Mouse (Mus musculus): Measurements from ENCODE around the gene Stub1. TPM values are rescaled to one million over a fixed set of nuclear protein-coding genes. Genes with fewer than 3 reads are reported as not detected.
"Not testable (repeated sequence)": the region's sequence is repeated elsewhere in the genome, so short reads cannot be mapped to it uniquely, and the experiment has no call there.

Stub1 gene
- total RNA-seq, 2 experiments from 2014 or later = 138 to 157 TPM

DNA sequence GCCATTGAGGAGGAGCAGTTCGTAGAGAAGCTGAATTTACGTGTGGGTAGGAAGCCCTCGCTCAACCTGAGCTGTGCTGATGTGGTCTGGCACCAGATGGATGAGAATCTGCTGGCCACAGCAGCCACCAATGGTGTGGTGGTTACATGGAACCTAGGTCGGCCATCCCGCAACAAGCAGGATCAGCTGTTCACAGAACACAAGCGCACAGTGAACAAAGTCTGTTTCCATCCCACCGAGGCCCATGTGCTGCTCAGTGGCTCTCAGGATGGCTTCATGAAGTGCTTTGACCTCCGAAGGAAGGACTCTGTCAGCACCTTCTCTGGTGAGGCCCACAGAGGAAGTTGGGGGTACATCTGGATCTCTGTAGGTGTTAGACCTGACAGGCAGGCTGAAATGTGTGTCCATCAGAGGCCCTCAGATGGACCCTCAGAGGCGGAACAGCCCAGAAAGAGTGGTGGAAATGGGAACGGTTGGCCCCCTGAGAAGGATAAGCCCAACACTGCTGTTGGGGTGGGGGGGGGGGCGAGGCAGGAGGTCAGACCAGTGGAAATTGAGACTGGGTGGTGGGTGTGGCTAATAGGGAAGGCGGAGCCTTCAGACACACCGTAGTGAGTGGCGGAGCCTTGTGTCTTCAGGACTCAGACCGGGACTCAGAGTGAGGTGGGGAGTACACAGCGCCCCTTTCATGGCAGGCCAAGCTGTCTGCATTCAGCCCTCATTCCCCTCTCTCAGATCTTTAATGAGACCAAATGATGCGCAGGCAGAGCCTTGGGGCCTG, 8.7 kb downstream of the Stub1 start:
- DNase-seq = no peak

GRCm38 (mm10) chr17:25823452-25823851, 9.8 kb downstream of the Stub1 start, which contains the start of gene Wdr24:
TSS of gene Wdr24 (plus strand) at chr17:25823627.
- peak; percentile 80 for DNase-seq

GRCm38 (mm10) chr17:25818851-25819780, 14.1 kb downstream of the Stub1 start:
- no peak for DNase-seq

DNA sequence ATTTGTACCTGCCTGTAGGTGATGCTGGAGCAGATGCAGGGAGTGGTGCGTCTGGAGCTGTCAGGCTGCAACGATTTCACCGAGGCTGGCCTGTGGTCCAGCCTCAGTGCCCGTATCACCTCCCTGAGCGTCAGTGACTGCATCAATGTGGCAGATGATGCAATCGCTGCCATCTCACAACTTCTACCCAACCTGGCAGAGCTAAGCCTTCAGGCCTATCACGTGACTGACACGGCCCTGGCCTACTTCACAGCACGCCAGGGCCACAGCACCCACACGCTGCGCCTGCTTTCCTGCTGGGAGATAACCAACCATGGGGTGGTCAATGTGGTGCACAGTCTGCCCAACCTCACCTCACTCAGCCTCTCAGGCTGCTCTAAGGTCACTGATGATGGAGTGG, 15.5 kb downstream of the Stub1 start:
- DNase-seq = no peak

- DNase-seq = peak; percentile 95
These were observed 19.7 kb downstream of the Stub1 start for GRCm38 (mm10) chr17:25813471-25813870.

DNA sequence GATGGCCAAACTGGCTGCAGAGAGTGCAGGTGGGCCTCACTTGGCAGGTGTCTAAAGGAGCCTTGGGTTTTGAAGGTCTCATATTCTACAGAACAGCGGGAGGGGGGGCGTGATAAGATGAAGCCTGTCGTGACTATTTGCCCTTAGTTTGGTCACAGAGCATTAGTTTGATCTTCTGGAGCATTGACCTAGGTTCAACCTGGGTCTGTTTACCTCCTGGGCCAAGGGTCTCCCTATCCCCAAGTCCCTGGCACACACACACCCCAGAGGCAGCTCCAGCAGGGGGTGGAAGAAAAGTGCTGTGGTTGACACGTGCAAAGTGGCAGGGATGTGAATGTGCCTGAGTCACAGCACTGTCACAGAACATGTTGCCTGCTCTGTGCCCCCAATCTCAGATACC, 22.3 kb downstream of the Stub1 start:
- DNase-seq = no peak

DNA sequence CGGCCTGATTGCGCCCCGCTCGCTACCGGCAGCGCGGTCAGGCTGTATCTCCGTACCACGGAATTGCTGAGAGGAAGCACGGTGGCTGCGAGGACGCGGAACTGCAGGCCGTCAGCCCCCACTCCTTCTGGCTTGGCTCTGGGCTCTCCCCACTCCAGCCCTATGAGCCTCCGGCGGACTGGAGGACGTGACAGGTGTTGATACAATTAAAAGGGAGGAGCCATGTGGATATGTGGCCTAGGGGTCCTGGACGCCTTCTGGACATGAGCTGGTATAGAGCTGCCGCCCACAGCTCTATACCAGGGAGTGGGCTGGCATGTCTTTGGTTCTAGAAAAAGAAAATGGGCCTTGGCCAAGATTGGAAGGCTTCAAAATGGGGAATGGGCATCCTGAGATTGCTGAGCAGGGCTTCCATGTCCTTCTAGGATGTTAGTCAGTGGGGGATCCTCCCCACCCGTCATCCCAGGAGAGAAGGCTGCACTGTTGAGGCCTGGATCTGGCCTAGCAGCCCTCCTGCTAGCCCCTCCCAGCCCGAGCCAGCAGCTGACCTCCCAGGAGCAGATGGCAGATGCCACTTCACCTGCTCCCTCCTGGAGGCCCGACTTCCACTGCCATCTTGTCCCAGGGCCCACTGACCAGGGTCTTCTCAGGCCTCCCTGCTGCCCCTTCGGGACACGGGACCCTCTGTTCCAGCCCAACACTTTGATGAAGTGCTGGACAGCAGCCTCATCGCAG, 23.4 kb downstream of the Stub1 start:
- DNase-seq = no peak

DNA sequence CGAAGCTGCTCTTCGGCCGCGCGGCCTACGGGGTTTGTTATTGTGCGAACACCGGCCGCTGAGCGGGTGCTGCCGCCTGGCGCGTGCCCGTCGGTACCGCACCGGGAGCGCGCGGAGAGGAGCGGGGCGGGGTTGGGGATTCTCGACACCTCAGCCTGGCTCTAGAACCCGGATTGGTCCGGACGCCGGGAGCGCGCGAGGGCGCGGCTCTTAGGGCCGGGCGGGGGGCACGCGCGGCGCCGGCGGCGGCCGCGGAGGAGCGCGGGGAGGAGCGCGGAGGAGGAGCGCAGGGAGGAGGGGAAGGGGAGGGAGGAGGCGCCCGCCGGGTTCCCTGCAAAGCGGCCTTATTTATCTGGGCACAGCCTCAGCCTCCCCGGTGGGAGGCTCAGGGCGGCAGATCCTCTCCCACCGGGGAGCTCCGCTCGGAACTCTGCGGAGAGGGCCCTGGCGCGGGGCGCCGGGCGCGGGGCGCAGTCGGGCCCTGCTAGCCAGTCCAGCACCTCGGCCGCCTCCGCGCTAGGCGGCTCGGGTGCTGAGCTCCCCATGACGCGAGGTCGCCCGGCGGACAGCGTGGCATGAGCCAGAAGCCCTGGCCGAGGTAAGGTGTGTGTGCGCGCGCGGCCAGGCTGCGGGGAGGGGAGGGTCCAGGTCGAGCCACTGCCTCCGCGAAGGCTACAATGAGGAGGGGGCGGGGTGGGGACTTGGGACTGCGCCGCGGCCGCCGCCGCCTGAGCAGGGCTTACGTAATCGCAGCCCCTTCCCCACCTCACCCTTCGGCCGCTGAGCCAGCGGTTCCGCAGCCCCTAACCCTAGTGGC, 24.2 kb downstream of the Stub1 start, which contains the start of gene Fbxl16:
Fbxl16 (plus strand) TSS at position 297 of the 817 bp plus-strand sequence.
- peak; percentile 87 for DNase-seq

GRCm38 (mm10) chr17:25808028-25808427, 25.2 kb downstream of the Stub1 start:
- DNase-seq = no peak

DNA sequence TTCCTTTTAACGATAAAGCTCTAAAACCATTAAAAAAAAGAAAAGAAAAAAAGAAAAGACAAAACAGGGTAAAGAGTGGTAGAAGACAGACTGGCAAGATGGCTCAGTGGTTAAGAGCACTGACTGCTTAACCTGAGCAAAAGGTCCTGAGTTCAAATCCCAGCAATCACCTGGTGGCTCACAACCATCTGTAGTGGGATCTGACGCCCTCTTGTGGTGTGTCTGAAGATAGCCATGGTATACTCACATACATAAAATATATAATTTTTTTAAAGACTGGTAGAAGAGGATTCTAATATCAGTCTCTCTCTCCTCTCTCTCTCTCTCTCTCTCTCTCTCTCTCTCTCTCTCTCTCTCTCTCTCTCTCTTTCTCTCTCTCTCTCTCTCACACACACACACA, 25.8 kb downstream of the Stub1 start:
- DNase-seq = not testable (repeated sequence)

- peak; percentile 50 for DNase-seq
These were observed 26.7 kb downstream of the Stub1 start for GRCm38 (mm10) chr17:25806507-25806906.

GRCm38 (mm10) chr17:25802825-25803517, 30.2 kb downstream of the Stub1 start:
- DNase-seq = peak; percentile 85

GRCm38 (mm10) chr17:25801029-25801428, 32.2 kb downstream of the Stub1 start:
- DNase-seq = peak; percentile 79

- peak; percentile 93 for DNase-seq
These were observed 36.2 kb downstream of the Stub1 start, which contains the start of gene Metrn for GRCm38 (mm10) chr17:25796951-25797369. TSS of gene Metrn (minus strand) at chr17:25797136.

DNA sequence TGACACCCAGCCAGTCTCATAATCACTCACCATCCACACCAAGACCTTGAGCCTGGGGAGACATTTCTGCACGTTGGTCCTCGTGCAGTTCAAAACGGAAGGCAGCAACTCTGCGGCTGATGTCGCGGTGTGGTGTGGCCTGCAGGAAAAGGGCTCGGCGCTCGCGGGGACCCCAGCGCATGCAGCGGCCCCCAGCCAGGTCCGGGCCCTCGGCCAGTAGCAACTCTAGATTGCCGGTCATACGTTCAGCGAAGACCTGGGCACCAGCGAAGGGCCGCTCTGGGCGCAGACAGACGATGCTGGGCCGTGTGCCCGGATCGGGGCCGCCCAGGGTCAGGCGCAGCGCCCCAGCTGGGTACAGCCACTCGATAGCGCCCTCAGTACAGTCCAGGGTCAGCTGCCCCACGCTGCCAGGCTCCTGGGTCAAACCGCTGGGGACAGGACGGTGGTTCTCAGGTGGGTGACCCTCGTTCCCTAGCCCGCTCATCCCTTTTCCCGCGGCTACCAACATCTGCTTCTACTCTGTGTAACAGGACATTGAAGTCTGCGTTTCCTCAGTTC, 36.9 kb downstream of the Stub1 start:
- peak; percentile 68 for DNase-seq

DNA sequence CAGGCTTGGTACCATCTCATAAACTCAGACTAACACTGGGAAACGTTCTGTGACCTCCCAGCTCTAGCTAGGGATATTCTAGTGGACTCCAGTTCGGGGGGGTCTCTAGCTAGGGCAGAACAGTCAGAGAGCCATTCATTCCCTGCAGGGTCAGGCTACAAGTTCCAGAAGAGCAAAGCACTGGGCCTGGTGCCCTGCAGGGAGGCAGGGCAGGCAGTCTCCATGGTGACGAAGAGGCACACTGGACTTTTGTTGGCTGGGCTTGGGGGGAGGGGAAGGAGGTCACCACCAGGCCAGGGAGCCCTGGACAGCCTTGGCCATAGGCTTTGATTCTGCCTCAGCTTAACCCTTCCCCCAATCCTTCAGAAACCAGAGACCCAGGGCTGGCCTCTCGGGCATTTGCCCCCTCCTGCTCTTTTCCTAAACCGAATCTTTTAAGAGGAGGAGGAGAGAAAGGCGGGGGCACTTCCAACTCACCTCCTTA, 37.6 kb downstream of the Stub1 start, which contains the start of gene AC134908.4:
AC134908.4 (minus strand) TSS at position 51 of the 484 bp plus-strand sequence.
- DNase-seq = no peak

- DNase-seq = no peak
These were observed 38.2 kb downstream of the Stub1 start for GRCm38 (mm10) chr17:25794998-25795397.

- DNase-seq = no peak
These were observed 39.0 kb downstream of the Stub1 start for GRCm38 (mm10) chr17:25794197-25794596.

GRCm38 (mm10) chr17:25792615-25793014, 40.6 kb downstream of the Stub1 start, which contains the start of gene Fam173a:
TSS of gene Fam173a (minus strand) at chr17:25792901.
- peak; percentile 88 for DNase-seq
